Mouse (Mus musculus) c-Kit-positive CD71-positive TER-119-positive erythroid progenitor cells, embryonic 14.5 days (primary cell): ENCODE measurements around the gene Fzr1.

Source experiments
- DNase-seq: peaks from one replicate; pipeline ENCODE4 v3.0.0-alpha.2; 2013; ENCODE audit warnings: low spot score

The Fzr1 gene

GRCm38 (mm10) chr10:81416581-81417226, 38.4 kb upstream of the Fzr1 start:
- no peak for DNase-seq

DNA sequence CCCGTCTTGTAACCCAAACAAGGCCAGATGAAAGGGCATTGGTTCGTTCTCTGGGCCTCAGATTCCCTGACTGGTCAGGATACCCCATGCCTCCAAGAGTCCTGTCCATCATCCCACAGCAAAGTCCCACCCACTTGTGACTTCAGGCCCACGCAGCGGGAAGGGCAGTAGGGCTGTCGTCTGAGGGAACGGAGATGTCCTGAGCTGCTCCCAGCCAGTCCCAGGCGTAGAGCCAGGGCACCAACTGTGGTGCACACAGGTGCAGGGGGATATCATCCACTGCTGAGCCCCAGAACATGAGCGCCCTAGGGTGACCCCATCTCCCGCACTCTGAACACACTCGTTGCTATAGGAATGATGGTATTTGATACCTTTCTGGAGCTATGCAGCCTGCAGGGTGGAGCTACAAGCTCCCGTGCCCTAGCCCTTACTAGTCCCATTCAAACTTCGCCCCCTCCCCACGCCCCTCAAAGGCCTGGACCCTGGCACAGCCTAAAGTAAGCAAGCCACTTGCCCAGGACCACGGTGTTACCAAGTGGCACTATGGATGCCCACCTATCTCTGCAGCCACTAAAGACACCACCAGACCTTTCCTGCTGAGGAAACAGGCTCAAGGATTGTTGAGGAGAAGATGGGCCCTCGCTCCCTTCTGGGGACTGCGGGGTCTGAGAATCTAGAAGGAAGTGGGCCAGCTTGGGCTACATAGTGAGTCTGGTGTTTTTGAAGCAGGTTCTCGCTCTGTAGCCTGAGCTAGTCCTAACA, 37.4 kb upstream of the Fzr1 start:
- DNase-seq, result no peak

DNA sequence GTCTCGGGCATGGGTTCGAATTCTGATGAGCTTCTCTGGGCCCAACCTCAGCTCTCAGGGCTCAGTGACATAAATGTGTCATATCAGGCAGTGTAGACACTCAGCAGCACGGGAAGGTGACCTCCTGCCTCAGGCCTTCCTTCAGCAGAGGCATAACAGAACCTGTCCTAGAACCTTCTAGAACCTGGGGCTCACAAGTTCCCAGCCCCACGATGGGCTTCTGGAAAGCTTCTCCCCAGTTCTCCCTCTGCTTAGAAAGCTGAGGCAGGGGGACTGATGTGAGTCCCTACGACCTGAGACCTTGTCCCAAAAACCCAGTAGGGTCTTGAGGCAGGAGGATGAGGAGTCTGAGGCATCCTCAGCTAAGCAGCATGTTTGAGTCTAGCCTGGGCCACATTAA, 36.8 kb upstream of the Fzr1 start:
- no peak for DNase-seq

DNA sequence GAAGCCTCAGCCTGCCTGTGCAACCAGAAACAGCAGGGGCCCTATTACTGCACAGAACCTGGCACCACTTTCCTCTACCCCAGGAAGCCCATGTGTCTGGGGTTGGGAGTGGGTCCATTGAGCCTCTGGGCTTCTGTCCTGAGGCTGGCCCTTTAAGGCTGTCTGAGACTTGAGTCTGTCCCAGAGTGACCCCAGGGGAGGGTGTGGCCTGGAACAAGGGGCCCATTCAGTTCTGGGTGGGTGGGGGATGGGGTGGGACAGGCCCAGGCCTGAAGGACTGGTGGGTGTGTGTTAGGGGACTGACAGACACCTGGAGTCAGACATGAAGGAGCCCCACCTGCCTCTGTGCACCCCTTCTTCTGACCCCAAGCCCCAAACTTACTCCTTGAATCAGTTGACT, 36.4 kb upstream of the Fzr1 start:
- no peak for DNase-seq

GRCm38 (mm10) chr10:81413310-81414261, 35.3 kb upstream of the Fzr1 start:
- no peak for DNase-seq

- no peak for DNase-seq
Observed at GRCm38 (mm10) chr10:81412586-81413309, 34.4 kb upstream of the Fzr1 start.

GRCm38 (mm10) chr10:81411471-81412400, 33.4 kb upstream of the Fzr1 start:
- DNase-seq, result no peak

DNA sequence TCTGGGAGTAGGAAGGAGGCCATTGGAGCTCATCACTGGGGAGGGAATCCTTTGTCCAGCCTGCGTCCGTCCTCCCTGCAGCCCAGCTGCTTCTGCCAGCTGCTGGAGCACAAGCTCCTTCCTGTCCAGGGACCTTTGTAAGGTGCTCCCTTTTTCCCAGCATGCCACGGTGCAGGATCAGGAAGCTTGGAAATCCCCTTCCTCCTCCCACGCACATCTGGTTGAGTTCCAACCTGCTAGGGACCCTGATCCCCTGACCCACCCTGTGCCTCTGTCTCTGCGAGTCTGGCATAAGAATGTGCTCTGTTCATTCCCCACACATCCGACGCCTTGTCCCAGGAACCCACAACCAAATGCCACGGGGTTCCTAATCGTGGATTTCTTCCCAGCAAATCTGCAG, 32.7 kb upstream of the Fzr1 start:
- DNase-seq, result no peak

GRCm38 (mm10) chr10:81410350-81410749, 32.0 kb upstream of the Fzr1 start:
- DNase-seq, result no peak

- no peak for DNase-seq
Observed at GRCm38 (mm10) chr10:81409330-81409729, 31.0 kb upstream of the Fzr1 start.

DNA sequence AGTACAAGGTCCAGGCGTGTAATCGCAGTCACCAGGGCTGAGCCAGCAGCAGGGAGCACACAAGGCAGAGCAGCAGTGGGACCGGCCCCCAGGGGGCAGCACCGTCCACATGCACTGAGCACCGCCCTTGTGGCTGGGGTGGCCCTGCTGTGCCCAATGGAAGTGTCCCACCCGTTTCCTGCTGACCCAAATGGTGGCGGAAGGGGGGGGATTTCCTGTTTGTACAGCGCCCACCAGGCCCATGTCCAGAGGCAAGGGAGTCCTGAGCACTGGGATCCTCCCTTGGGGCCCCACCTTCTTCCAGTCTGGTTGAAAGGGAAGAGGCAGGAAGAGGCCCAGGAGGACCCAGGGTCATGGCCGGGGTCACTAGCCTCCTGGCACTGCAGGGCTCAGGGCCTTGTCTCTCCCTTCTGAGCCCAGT, 30.6 kb upstream of the Fzr1 start:
- DNase-seq, result peak; percentile 69

DNA sequence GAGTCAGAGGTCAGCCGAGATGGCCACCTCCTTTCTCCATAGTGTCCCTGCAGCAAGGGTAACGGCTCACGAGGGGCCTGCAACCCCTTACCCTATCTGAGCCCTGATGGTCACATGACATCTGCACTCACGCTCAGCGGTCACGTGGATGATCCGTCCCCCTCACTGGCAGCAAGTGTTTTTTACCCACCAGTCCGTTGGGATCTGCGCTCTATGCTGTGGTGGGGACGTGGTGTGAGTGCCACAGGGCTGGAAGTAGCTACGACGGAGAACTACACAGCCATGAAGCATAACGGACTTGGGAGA, 30.1 kb upstream of the Fzr1 start:
- DNase-seq, result no peak

- DNase-seq, result peak; percentile 56
Observed at GRCm38 (mm10) chr10:81407539-81408423, 29.5 kb upstream of the Fzr1 start.

GRCm38 (mm10) chr10:81406504-81407440, 28.5 kb upstream of the Fzr1 start:
- DNase-seq, result no peak

DNA sequence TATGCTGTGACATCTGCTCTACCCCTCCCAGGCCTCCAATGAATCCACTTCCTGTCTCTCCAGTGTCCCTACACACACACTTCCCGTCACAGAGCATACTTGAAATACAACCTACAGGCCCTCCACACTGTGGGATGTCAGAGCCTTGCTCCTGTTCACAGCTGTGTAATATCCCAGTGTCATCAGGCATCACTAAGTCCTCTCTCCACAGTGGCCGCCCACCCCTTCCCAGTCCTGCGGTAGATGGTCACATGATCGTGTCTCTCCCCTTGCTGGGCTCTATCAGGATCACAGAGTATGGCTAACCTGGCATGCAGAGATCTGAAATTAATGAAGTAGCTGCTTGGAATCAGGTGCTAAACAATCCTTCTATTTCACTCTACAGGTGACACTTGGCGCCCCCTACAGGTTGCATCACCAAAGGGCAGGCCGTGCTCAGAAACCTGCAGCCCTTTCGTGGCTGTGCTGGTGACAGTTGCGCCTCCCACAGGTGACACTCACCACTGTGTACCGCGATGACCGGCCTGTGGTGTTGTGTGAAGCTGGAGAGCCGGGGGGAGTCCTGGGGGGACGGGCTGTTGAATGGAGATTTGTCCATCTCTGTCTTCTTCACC, 27.4 kb upstream of the Fzr1 start:
- peak; percentile 60 for DNase-seq

DNA sequence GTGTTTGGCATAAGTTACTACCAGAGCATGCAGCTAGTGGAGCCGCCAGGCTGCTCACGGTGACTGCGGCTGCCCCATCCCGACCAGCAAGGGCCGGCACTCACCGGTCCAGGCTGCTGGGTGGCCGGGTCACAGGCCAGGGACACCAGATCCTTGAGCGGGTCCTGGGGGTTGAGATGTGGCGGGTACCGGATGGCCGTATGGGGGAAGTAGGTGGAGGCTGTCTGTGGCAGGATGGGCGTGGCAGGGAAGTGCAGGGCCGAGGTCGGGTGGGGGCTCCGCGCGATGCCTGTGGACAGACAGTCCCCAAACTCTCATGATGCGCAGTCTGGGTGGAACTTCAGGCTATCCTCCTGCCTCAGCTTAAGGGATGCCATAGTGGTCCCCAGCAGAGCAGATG, 26.4 kb upstream of the Fzr1 start:
- DNase-seq, result no peak

GRCm38 (mm10) chr10:81404082-81404481, 25.8 kb upstream of the Fzr1 start:
- DNase-seq, result no peak

- DNase-seq, result no peak
Observed at GRCm38 (mm10) chr10:81403511-81403910, 25.2 kb upstream of the Fzr1 start.
